Mouse (Mus musculus): Measurements from ENCODE around the gene Arhgap21. TPM values are rescaled to one million over a fixed set of nuclear protein-coding genes. Genes with fewer than 3 reads are reported as not detected.

Arhgap21 gene
- total RNA-seq, 2 experiments from 2014 or later = 358 to 386 TPM

DNA sequence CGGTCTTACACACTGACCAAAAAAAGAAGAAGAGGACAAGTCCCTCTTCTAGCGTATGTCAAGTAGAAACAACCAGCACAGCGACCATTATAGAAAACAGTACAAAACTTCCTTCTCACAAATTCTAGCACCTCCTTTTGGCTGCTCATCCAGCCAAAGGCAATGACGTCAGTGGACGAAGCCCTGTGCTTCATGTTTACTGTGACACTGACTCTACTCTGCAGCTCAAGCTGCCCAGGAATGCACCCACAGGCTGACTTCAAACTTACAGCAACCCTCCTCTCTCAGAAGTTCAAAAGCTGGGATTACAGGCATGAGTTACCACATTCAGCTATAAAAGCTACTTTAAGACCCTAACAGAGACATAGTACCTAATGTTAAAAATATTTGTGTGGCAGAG is 72.2 kb downstream of the Arhgap21 start:
- Histone ChIP-seq H3K27ac (no peak overlapping the region), H3K4me3 (no peak overlapping the region)
- TF ChIP-seq CTCF (conservative IDR thresholded peaks at IDR 0.05) = no peak
- no peak for DNase-seq (ENCODE audit: low spot score in 2 of 2)

DNA sequence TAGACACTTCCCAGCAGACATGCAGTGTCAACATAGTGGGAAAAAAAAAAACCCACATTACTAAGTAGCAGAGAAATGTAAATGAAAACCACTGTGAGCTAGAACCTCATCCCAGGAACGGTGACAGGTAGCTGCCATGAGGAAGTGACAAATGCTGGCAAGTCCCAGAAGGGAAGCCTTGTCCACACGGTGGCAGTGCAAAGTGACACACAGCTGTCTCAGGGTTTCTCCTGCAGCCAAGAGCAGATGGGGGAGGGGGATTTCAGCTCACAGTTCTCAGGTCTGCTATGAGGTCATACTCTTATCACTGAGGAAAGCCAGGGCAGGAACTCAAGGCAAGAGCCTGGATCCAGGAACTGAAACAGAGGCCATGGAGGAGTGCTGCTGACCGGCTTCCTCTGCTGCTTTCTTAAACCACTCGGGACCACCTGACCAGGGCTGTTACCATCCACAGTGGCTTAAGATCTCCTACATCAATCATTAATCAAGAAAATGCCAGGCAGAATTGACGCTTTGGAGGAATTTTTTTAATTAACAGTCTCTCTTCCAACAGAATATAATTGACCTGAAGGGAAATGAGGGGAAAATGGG is 74.5 kb downstream of the Arhgap21 start:
- peak; percentile 68 for TF ChIP-seq CTCF (conservative IDR thresholded peaks at IDR 0.05)
- DNase-seq (ENCODE audit: low spot score in 2 of 2) = no peak
- H3K4me3 ChIP-seq = no peak overlapping the region
- H3K27ac ChIP-seq = no peak overlapping the region

DNA sequence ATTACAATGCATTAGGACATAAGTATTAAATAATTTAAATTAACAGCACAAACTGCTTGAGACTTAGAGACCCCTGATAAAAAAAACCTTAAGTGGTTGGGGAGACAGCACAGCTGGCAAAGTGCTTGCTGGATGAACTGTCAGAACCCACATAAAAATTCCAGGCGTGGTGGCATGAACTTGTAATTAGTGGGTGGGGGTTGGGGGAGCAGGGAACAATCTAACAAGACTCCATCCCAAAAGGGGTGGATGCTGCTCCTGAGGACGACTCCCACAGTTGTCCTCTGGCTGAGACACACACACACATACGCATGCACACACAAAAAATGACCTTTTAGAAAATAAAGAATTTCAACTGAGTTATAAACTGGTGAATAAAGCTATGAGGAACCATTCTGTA is 79.9 kb downstream of the Arhgap21 start:
- Histone ChIP-seq H3K27ac (no peak overlapping the region), H3K4me3 (no peak overlapping the region)
- TF ChIP-seq CTCF (conservative IDR thresholded peaks at IDR 0.05) = no peak
- DNase-seq (ENCODE audit: low spot score in 2 of 2) = no peak

DNA sequence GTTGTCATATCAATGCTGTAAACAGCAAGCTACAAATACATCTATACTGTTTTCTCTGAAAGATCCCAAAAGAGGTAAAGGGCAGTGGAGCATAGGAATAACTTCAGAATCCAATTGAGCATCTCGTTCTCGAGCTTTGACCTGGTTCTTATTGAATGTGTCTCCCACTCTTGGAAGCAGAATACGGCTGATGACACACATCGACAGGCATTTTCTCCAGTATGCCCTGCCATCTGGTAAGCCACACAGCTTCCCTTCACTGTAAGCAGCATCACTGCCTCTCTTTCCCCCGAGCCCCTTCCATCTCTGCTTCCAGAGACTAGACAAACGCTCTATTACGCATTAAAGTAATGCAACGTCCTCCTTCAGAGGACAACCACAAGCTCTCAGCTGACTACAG is 85.4 kb downstream of the Arhgap21 start:
- Histone ChIP-seq H3K27ac (peak overlapping the region; percentile 75), H3K4me3 (no peak overlapping the region)
- DNase-seq (ENCODE audit: low spot score in 2 of 2) = peak in 1 of 2 experiments; percentile 35
- TF ChIP-seq CTCF (conservative IDR thresholded peaks at IDR 0.05) = no peak

DNA sequence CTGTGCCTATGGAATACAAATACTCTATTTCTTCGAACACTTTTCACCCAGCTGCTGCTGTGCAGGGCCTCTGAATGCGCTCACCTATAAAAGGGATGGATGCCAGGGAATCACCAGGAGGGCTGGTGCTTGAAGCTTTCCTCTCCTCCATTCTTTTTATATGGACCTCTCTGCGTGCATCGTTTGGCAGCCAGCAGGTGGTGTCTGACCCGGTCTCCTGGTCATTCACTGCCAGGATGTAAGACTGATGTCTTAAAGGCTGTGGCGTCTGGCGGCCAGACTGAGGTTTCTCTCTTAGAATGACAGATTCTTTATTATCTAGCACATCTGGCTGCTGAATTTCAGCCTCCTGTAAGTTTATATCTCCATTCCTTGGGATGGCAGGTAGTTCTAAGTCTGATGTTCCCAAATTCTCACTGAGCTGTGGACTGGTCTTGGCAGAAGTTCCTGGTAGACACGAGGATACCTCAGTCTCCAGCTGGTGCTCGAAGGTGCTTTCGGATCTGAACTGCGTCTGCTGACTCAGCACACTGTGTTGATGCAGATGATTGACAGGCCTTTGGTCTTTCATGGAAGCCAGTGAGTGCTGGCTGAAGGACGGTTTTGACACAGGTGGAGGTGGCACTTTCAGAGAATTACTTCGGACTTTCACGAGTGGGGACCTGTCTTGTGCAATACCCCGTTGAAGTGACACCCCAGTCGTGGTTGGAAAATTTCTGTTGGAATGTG is 88.6 kb downstream of the Arhgap21 start:
- H3K4me3 ChIP-seq = no peak overlapping the region
- H3K27ac ChIP-seq = no peak overlapping the region
- no peak for DNase-seq (ENCODE audit: low spot score in 2 of 2)
- TF ChIP-seq CTCF (conservative IDR thresholded peaks at IDR 0.05) = peak; percentile 29

DNA sequence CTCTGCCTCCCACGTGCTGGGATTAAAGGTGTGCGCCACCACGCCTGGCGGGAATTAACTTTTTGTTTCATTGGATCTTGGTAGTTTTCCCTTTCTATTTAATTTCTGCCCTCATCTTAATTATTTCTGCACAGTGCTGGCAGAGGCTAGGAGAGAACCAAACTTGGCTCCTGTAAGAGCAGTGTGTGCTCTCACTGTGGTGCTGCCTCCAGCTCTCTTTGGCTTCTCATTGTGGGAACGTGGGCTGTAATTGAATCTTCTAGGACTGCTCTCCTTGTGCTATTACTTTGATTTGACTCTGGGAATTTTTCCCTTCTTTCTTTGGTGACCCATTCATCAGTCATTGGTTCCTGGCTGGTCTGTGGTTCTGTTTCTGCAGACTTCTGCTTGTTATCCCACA is 94.1 kb downstream of the Arhgap21 start:
- Histone ChIP-seq H3K27ac (no peak overlapping the region), H3K4me3 (no peak overlapping the region)
- DNase-seq (ENCODE audit: low spot score in 2 of 2) = no peak
- no peak for TF ChIP-seq CTCF (conservative IDR thresholded peaks at IDR 0.05)

DNA sequence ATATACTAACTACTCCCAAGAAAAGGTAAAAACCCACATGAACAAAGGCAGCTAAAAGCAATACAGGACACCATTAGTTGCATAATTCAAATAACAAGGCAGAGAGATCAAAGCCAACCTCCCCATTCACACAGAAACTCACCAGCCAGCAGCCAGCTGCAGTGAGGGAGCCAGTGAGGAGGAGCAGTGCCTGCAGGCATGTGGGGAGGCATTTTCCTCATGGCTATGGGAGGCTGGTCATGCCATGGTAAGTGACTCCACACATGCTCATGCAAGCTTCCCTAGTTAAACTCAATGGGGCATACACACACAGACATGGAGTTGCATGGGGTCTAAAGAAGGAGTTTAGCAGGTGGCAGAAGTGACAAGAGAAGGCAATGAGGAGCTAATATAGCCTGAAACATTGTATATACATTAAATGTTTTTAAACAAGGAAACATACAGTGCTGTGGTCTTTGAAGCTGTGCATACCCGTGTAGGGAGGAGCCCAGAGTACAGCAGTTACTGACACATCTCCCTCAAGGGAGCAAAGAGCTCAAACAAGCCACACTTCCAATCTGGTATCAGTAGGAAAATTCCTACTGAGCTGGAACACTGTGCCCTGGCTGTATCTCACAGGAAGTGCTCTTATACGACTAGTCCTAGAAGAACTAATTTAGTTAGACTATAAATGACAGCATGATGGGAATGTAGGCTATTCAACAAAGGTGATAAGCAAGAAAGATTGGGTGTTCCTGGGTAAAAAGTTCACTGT is 99.3 kb downstream of the Arhgap21 start:
- TF ChIP-seq CTCF (conservative IDR thresholded peaks at IDR 0.05) = no peak

DNA sequence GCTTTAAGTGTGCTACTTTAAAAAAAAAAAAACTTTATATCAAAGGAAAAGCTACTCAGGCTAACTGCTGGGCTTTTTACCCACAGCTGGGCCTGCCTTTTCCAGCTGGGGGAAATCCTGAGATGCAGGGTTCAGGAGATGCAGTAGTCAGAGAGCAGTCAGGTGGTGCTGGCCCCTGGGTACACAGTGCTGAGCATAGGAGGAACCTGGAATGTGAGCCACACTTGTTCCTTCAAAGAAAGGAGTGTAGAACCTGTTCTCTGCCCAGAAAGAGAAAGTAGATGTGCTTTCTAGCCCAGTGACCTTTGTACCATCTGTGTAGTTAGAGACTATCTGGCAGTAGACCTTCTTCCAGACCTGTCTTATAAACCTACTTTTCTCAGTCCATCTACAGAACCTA is 100.6 kb downstream of the Arhgap21 start:
- no peak overlapping the region for H3K4me3 ChIP-seq
- no peak overlapping the region for H3K27ac ChIP-seq
- peak in 1 of 2 experiments; percentile 6 for DNase-seq (ENCODE audit: low spot score in 2 of 2)
- TF ChIP-seq CTCF (conservative IDR thresholded peaks at IDR 0.05) = no peak

More for the DNA sequence above, 99.3 kb downstream of the Arhgap21 start:
- no peak for DNase-seq (ENCODE audit: low spot score in 2 of 2)
- Histone ChIP-seq H3K27ac (no peak overlapping the region), H3K4me3 (no peak overlapping the region)

DNA sequence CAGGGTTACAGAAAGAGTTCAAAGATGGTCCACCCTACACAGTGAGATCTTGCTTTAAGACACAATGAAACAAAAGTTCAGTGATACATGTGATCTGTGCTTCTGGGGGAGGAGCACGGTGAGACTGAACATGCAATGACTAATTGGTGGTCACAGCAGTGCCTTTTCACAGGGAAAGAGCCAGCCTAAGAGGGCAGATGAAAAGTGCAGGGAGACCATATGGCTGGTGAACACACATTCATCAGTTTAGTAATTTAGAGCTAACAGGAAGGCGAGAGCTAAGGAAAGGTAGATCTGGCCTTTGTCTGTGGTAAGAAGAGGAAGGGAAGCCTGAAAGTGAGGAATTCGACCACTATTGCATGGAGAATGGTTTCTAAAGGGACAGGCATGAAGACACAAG is 102.9 kb downstream of the Arhgap21 start:
- no peak overlapping the region for H3K4me3 ChIP-seq
- DNase-seq (ENCODE audit: low spot score in 2 of 2) = peak in 1 of 2 experiments; percentile 8
- H3K27ac ChIP-seq = no peak overlapping the region
- no peak for TF ChIP-seq CTCF (conservative IDR thresholded peaks at IDR 0.05)

DNA sequence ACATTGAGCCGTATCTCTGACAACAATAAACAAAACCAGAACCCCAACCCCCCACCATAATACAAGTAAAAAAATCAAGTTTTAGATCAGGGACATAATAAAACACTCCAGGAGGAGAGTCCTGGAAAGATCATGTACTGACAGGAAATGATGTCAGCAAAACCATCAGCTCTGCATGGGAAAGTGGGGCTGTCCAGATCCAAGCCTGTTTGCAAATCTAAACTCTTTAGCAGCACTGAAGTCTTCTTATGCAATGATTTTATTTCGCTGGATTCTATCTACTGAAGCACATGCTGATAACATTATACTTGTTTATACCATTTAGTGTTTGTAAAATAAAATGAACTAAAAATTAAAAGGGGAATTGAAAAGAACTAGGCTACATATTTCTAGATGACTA is 104.1 kb downstream of the Arhgap21 start:
- DNase-seq (ENCODE audit: low spot score in 2 of 2) = peak in 1 of 2 experiments; percentile 6
- no peak for TF ChIP-seq CTCF (conservative IDR thresholded peaks at IDR 0.05)
- no peak overlapping the region for H3K27ac ChIP-seq
- H3K4me3 ChIP-seq = no peak overlapping the region

DNA sequence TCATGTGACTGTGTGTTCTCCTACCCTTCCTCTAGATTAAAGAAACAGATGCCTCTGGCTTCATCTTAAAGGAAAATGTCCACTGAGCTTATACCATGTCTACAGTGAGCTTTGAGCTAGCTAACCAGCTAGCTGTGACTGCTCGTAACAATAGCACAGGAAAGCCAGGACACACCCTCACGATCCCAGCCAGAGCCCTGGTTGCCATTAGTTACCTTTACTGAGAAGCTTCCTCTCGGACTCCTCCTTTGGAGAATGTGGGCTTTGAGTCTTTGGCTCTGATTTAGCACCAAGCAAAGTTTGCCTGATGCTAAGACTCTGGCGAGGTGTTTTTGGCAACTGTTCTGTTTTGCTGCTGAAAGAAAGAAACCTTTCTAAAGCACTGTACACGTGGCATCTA is 107.9 kb downstream of the Arhgap21 start:
- Histone ChIP-seq H3K27ac (no peak overlapping the region), H3K4me3 (no peak overlapping the region)
- no peak for DNase-seq (ENCODE audit: low spot score in 2 of 2)
- TF ChIP-seq CTCF (conservative IDR thresholded peaks at IDR 0.05) = no peak

DNA sequence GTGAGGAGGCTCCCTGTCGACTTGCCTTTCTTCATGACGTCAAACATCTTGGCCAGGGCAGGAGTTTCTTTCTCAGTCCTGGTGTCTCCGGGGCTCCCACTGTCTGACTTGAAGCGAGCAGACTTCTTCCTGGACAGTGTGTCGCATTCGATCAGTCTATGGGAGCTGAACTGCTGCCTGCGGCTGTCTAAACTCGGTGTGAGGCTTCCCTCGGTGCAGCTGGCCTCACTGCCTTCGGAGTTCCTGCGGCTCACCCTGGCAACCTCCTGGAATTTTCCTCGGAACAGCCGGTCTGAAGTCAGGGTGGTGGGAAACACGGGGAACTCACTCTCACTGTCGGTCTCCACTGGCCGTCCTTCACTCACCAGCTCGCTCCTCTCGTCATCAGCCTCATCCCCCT is 119.3 kb downstream of the Arhgap21 start:
- TF ChIP-seq CTCF (conservative IDR thresholded peaks at IDR 0.05) = no peak
- Histone ChIP-seq H3K27ac (no peak overlapping the region), H3K4me3 (no peak overlapping the region)
- no peak for DNase-seq (ENCODE audit: low spot score in 2 of 2)

DNA sequence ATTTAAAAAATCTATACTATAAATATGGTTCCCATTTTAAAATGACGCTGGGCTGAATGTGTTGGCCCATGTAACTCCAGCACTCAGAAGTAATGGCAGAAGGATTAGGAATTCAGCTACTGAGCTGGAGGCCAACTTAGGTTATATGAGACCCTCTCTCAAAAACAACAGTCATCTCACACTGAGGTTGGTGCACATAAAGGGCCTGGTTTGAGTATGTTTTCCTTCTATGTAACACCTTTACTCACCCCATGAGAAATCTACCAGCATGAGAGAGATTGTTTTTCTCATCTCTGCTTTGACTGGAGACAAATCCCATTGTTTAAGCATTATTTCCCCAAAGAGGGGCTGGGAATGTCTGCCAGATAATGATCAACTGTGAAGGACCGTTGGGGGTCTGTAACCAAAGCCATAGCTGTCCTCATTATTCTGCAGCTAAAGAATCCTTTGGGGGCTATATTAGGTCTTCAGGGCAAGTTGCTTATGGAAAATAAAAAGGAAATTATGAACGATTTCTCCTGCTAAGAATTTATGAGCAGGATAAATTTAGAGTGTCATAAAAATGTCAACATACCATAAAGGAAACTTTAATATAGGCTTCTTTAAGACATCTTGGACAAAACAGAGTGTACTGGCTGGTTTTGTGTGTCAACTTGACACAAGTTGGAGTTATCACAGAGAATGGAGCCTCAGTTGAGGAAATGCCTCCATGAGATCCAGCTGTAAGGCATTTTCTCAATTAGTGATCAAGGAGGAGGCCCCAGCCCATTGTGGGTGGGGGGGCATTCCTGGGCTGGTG is 136.9 kb downstream of the Arhgap21 start:
- no peak overlapping the region for H3K4me3 ChIP-seq
- TF ChIP-seq CTCF (conservative IDR thresholded peaks at IDR 0.05) = no peak
- H3K27ac ChIP-seq = no peak overlapping the region
- no peak for DNase-seq (ENCODE audit: low spot score in 2 of 2)
